Mouse (Mus musculus): ENCODE results near the gene Pik3ca.

The Pik3ca gene

GRCm38 (mm10) chr3:32397461-32398174 is at the start of gene Pik3ca:
TSS of gene Pik3ca (plus strand) at chr3:32397671.
- DNase-seq, result peak; percentile 69

- no peak for DNase-seq
These were observed 49.6 kb upstream of the Pik3ca start for GRCm38 (mm10) chr3:32347881-32348280.

GRCm38 (mm10) chr3:32361221-32361620 is 36.2 kb upstream of the Pik3ca start:
- DNase-seq, result no peak

GRCm38 (mm10) chr3:32364195-32364594 is 33.3 kb upstream of the Pik3ca start:
- DNase-seq, result no peak

- no peak for DNase-seq
These were observed 32.5 kb upstream of the Pik3ca start for GRCm38 (mm10) chr3:32364841-32365545.

GRCm38 (mm10) chr3:32365546-32366245 is 31.8 kb upstream of the Pik3ca start, which contains the start of gene Zmat3:
TSS of gene Zmat3 (minus strand) at chr3:32366014.
- DNase-seq, result peak; percentile 87

GRCm38 (mm10) chr3:32366246-32366734 is 31.2 kb upstream of the Pik3ca start:
- DNase-seq, result no peak

- DNase-seq, result no peak
These were observed 30.0 kb upstream of the Pik3ca start for GRCm38 (mm10) chr3:32367516-32367915.

- DNase-seq, result no peak
These were observed 25.5 kb upstream of the Pik3ca start for GRCm38 (mm10) chr3:32371957-32372356.

- DNase-seq, result no peak
These were observed 25.0 kb upstream of the Pik3ca start for GRCm38 (mm10) chr3:32372470-32372869.

GRCm38 (mm10) chr3:32373236-32373635 is 24.2 kb upstream of the Pik3ca start:
- no peak for DNase-seq

GRCm38 (mm10) chr3:32379891-32380290 is 17.6 kb upstream of the Pik3ca start:
- DNase-seq, result peak; percentile 18

- DNase-seq, result no peak
These were observed 15.9 kb upstream of the Pik3ca start for GRCm38 (mm10) chr3:32381556-32381955.

GRCm38 (mm10) chr3:32392841-32393240 is 4.6 kb upstream of the Pik3ca start:
- no peak for DNase-seq

GRCm38 (mm10) chr3:32393986-32394385 is 3.5 kb upstream of the Pik3ca start:
- no peak for DNase-seq

GRCm38 (mm10) chr3:32395771-32396551 is 1.5 kb upstream of the Pik3ca start:
- peak; percentile 38 for DNase-seq

GRCm38 (mm10) chr3:32396794-32397460 is 544 bp upstream of the Pik3ca start:
- DNase-seq, result peak; percentile 96

- no peak for DNase-seq
These were observed 686 bp downstream of the Pik3ca start for GRCm38 (mm10) chr3:32398175-32398538.

GRCm38 (mm10) chr3:32398623-32399022 is 1.2 kb downstream of the Pik3ca start:
- DNase-seq, result no peak

- DNase-seq, result no peak
These were observed 1.9 kb downstream of the Pik3ca start for GRCm38 (mm10) chr3:32399381-32399780.

- DNase-seq, result no peak
These were observed 2.5 kb downstream of the Pik3ca start for GRCm38 (mm10) chr3:32399931-32400330.

GRCm38 (mm10) chr3:32401591-32401990 is 4.1 kb downstream of the Pik3ca start:
- DNase-seq, result no peak
